Mouse (Mus musculus) embryonic stem cell, embryonic (primary cell): ENCODE results near the gene Ric1.
"Not testable (repeated sequence)": the region's sequence is repeated elsewhere in the genome, so short reads cannot be mapped to it uniquely, and the experiment has no call there.

Source experiments
- CTCF ChIA-PET, 4 experiments: fragments of 300-600 bp in 2 of 4; fragments of 350-600 bp in 2 of 4; sonication (Branson Sonifier 250); formaldehyde crosslinking; loops; one replicate each; lab custom pipeline; 2022; ENCODE audit warnings: inconsistent platforms in 2 of 4; lab: Charles Lee
- POLR2A ChIA-PET, 4 experiments: fragments of 300-600 bp in 2 of 4; fragments of 350-600 bp in 2 of 4; sonication (Branson Sonifier 250); formaldehyde crosslinking; loops; one replicate each; lab custom pipeline; 2022; ENCODE audit warnings: antibody characterized with exemption in 4 of 4, inconsistent platforms in 1 of 4; lab: Charles Lee

Ric1 gene

GRCm38 (mm10) chr19:29518409-29518808 lies 3.7 kb upstream of the Ric1 start:
- CTCF ChIA-PET = no interaction called here
- POLR2A ChIA-PET = interaction anchor here in 2 of 4 experiments (0.5 to 4.0 kb wide), 4 partner anchors 18 to 224 kb away, joined by 3 to 11 read pairs (median 3); no protein-coding TSS in a partner anchor

GRCm38 (mm10) chr19:29518922-29519321 lies 3.2 kb upstream of the Ric1 start:
- POLR2A ChIA-PET = no interaction called here

GRCm38 (mm10) chr19:29520996-29521560 lies 1.0 kb upstream of the Ric1 start:
- ChIA-PET POLR2A (interaction anchor here in 3 of 4 experiments (0.5 to 1.9 kb wide), 24 partner anchors 8 to 682 kb away, joined by 3 to 9 read pairs (median 4); partner anchors contain the start of genes 9930021J03Rik (in 2 of the 3), Cd274 (in 1 of the 3), Ermp1 (in 1 of the 3) and Plgrkt (in 1 of the 3)), CTCF (interaction anchor here in 3 of 4 experiments (0.5 to 1.3 kb wide), 4 partner anchors 20 to 166 kb away, joined by 4 to 10 read pairs (median 8); no protein-coding TSS in a partner anchor)

More at GRCm38 (mm10) chr19:29518922-29519321, 3.2 kb upstream of the Ric1 start:
- CTCF ChIA-PET = no interaction called here

DNA sequence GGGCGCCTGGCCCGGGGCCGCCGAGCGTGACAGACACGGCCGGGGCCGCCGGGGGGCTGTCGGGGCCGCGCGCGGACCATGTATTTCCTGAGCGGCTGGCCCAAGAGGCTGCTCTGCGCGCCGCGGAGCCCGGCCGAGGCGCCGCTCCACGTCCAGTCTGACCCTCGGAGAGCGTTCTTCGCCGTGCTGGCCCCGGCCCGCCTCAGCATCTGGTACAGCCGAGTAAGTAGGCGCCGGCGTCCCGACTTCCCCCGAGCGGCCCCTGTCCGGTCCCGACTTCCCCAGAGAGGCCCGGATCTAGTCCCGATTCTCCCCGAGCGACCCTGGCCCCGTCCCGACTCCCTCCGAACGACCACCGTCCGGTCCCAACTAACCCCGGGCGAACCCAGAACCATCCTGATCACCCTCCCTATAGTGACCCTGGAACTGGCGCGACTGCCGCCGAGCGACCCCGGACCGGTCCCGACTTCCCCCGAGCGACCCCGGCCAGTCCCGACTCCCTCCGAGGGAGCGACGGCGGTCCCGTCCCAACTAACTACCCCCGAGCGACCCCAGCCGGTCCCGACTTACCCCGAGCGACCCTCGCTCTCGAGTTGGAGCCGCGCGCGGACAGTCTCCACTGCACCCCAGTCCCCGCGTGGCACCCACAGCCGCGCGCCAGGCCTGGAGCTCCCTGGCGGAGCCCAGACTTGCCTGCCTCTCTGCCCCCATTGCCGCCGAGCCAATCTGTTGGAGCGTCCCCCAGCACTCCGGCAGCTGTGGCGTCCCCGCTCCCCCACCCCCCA lies 555 bp downstream of the Ric1 start:
- POLR2A ChIA-PET = interaction anchor here in 3 of 4 experiments (0.6 to 1.9 kb wide), 22 partner anchors 9 to 684 kb away, joined by 3 to 10 read pairs (median 4); partner anchors contain the start of genes 9930021J03Rik (in 2 of the 3), Cd274 (in 1 of the 3), Cdc37l1 (in 1 of the 3) and Ermp1 (in 1 of the 3)
- CTCF ChIA-PET = interaction anchor here (0.5 to 1.3 kb wide), 9 partner anchors 13 to 282 kb away, joined by 3 to 9 read pairs (median 4); no protein-coding TSS in a partner anchor

DNA sequence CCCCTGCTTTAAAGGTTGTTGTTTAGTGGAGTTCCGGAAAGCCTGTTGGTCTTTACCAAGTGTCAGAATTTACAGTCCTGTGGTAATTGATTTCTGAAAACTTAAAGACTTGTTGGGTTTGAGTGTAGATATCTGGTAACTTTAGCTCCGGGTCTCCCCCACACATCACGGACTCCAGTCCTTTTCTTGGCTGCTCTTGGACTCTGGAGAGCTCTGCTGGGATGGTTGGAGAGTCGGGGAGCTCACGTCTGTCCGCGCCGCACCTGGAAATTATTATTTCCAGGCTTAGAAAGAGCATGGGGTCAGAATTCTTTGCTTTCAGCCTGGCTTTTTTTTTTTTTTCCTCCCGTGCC lies 1.1 kb downstream of the Ric1 start:
- POLR2A ChIA-PET = interaction anchor here in 3 of 4 experiments (0.7 to 1.4 kb wide), 10 partner anchors 11 to 411 kb away, joined by 3 to 10 read pairs (median 4); partner anchors contain the start of genes 9930021J03Rik (in 1 of the 3) and Ermp1 (in 1 of the 3)
- CTCF ChIA-PET = interaction anchor here (0.5 to 1.2 kb wide), 7 partner anchors 21 to 282 kb away, joined by 3 to 6 read pairs (median 4); no protein-coding TSS in a partner anchor

DNA sequence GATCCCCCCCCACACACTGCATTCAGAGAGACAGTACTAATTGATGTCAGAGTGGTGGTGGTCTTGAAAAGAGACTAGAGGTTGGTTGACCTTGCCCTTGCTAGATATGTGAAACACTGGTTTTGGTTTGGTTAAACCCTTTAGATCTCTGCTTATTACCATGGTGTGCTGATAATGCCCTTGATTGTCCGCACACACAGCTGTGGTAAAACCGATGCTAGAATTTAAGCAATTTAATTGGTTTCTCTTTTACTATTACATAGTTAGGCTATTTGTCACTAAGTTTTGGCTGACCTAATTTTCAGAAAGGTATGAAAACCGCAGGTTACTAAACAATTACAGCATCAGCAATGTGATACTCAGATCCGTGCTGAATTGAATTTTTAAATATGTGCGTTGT lies 1.6 kb downstream of the Ric1 start:
- POLR2A ChIA-PET = interaction anchor here in 3 of 4 experiments (0.5 to 1.4 kb wide), 10 partner anchors 11 to 402 kb away, joined by 3 to 10 read pairs (median 4); partner anchors contain the start of genes 9930021J03Rik (in 1 of the 3) and Ermp1 (in 1 of the 3)

DNA sequence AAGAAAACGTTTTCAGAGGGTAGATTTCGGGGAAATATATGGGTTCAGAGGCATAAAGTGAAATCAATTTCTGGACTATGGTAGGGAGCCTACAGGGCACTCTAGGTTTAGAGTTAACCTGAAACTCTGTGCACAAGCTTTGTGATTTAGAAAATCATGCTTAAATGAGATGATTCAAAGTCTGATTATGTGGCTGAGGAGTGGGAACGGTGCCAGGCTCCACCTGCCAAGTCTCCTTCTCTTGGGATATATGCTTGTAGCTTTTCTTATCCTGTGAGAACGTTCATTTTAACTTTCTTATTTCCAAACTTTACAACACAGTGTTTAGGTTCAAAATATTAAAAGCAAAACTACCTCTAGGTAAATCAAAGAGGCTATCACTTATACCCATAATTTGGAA lies 2.5 kb downstream of the Ric1 start:
- POLR2A ChIA-PET = no interaction called here
- CTCF ChIA-PET = interaction anchor here in 1 of 4 experiments (0.9 kb wide), 1 partner anchor 23 kb away, joined by 3 read pairs; no protein-coding TSS in a partner anchor

More for the DNA sequence above, 1.6 kb downstream of the Ric1 start:
- CTCF ChIA-PET = interaction anchor here in 3 of 4 experiments (0.6 to 1.2 kb wide), 4 partner anchors 20 to 23 kb away, joined by 3 to 6 read pairs (median 3); no protein-coding TSS in a partner anchor

DNA sequence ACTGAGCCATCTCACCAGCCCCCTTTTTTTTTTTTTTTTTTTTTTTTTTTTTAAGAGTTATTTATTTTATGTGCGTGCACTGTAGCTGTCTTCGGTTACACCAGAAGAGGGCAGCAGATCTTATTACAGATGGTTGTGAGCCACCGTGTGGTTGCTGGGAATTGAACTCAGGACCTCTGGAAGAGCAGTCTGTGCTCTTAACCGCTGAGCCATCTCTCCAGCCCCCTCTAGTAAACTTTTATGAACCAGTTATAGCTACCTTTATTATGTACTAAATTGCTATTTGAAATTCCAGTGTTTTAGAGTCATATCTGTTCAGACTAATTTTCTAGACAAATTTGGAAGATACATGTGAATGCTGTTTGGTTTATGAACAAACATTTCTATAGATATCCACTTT lies 3.5 kb downstream of the Ric1 start:
- CTCF ChIA-PET = interaction anchor here (0.6 to 2.3 kb wide), 7 partner anchors 24 to 652 kb away, joined by 3 to 25 read pairs (median 3); no protein-coding TSS in a partner anchor
- POLR2A ChIA-PET = interaction anchor here in 3 of 4 experiments (0.6 to 1.2 kb wide), 4 partner anchors 24 to 190 kb away, joined by 3 to 4 read pairs (median 3); no protein-coding TSS in a partner anchor

DNA sequence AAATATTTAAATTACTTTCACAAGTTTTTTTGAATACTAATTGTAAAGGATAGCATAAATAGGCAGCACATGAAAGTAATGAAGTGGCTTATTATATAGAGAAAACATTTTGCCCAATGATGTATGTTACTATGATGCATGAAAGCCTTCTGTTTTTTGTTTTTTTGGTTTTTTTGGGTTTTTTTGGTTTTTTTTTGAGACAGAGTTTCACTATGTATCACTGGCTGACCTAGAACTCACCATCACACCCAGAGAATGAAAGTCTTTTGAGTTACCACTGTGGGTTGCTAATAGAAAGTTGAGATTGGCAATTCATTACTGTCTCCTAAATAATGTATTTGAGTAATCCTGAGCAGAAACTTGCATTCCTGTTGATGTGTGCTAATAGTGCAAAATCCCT lies 4.8 kb downstream of the Ric1 start:
- ChIA-PET POLR2A (interaction anchor here in 1 of 4 experiments (1.2 kb wide), 1 partner anchor 25 kb away, joined by 3 read pairs; no protein-coding TSS in a partner anchor), CTCF (interaction anchor here in 1 of 4 experiments (2.3 kb wide), 1 partner anchor 25 kb away, joined by 11 read pairs; no protein-coding TSS in a partner anchor)

DNA sequence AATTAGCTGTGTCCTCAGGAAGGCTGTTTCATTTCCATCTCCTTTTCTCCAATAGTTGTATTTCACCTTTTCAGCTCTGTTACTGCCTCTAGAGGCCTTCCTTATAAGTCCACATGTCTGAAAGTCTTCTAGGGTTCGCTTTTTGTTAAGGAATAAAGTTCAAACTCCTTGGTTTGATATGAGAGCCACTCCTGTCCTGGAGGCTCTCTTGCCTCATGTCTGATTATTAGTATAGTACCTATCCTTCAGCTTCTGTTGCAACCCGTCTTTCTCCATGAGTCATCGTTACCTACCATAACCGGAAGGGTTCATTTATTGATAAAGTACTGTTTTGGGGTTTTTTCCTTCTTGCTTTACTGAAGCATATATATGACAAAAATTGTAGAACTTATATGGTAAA lies 5.2 kb downstream of the Ric1 start:
- ChIA-PET POLR2A (no interaction called here), CTCF (interaction anchor here in 1 of 4 experiments (2.3 kb wide), 1 partner anchor 26 kb away, joined by 11 read pairs; no protein-coding TSS in a partner anchor)

DNA sequence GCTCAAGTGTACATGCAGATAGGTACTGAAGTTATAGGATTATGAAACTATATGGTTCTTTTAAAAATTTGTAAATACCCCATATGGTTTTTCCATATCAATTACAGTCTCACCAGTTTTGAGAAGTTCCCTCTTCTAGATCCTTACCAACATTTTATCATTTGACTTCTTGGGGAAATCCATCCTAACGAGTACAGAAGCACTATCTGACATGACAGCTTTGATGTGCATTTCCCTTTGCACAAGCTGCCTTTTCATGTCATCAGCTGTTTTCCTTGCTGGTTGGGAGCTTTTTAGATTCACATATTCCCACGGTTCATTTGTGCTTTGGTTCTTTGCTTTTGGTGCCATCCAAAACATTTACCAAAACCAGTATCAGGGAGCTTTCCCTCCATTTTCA lies 6.5 kb downstream of the Ric1 start:
- POLR2A ChIA-PET = interaction anchor here in 1 of 4 experiments (0.5 kb wide), 1 partner anchor 1160 kb away, joined by 3 read pairs; no protein-coding TSS in a partner anchor
- CTCF ChIA-PET = interaction anchor here in 1 of 4 experiments (1.1 kb wide), 1 partner anchor 27 kb away, joined by 3 read pairs; no protein-coding TSS in a partner anchor

- ChIA-PET POLR2A (interaction anchor here in 2 of 4 experiments (0.5 to 1.6 kb wide), 7 partner anchors 9 to 421 kb away, joined by 3 to 7 read pairs (median 4); partner anchors contain the start of gene Ric1 (in 1 of the 2)), CTCF (interaction anchor here in 2 of 4 experiments (0.5 to 1.1 kb wide), 2 partner anchors 26 to 33 kb away, joined by 3 to 6 read pairs; no protein-coding TSS in a partner anchor)
These were observed 11.9 kb downstream of the Ric1 start for GRCm38 (mm10) chr19:29534030-29534429.

- ChIA-PET POLR2A (interaction anchor here in 2 of 4 experiments (1.2 kb wide), 2 partner anchors 8 to 9 kb away, joined by 3 to 4 read pairs; no protein-coding TSS in a partner anchor), CTCF (interaction anchor here (0.6 to 0.9 kb wide), 5 partner anchors 9 to 212 kb away, joined by 3 to 7 read pairs (median 3); no protein-coding TSS in a partner anchor)
These were observed 20.3 kb downstream of the Ric1 start for GRCm38 (mm10) chr19:29542256-29542970.

DNA sequence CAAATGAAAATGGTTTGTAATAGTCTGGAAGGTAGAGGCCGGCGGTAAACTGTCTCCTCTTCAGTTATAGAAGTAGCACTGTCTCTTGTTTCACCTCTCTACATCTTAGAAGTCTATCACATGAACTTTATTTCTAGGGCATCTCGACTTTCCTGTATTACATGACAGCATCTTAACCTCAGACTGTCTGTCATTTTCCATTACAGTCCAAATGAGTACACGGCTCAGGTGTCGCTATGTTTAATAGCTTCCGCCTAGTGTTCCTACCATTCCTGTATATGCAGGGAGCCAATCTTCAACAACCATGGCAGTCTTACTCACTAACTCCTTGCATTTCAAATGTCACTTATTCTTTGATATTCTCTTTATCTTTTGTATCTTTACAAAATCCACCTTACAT lies 21.9 kb downstream of the Ric1 start:
- ChIA-PET POLR2A (no interaction called here), CTCF (interaction anchor here in 1 of 4 experiments (0.6 kb wide), 1 partner anchor 21 kb away, joined by 3 read pairs; no protein-coding TSS in a partner anchor)

DNA sequence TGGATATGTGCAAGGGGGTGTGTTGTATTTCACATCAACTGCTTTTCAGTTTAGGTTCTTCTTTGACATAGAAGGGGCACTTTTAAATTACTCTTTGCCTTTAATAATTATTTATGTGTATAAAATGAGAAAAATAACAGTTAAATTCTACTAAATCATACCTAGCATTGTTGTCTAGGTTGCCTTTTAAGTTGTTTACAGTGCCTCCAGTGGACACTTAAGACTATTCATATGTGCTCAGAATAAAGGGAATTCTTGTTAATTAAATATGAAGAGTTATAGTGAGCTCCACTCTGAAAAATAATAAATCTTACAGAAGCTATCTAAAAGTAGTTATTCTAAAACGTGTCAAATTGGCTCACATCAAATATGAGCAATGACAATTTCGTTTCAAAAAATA lies 28.5 kb downstream of the Ric1 start:
- ChIA-PET POLR2A (no interaction called here), CTCF (interaction anchor here in 1 of 4 experiments (1.1 kb wide), 1 partner anchor 13 kb away, joined by 3 read pairs; no protein-coding TSS in a partner anchor)

- CTCF ChIA-PET = interaction anchor here in 1 of 4 experiments (0.6 to 1.1 kb wide), 2 partner anchors 9 to 12 kb away, joined by 3 to 4 read pairs; no protein-coding TSS in a partner anchor
- POLR2A ChIA-PET = no interaction called here
These were observed 29.0 kb downstream of the Ric1 start for GRCm38 (mm10) chr19:29551128-29551527.

GRCm38 (mm10) chr19:29551980-29552379 lies 29.9 kb downstream of the Ric1 start:
- POLR2A ChIA-PET = interaction anchor here in 2 of 4 experiments (0.5 to 0.7 kb wide), 2 partner anchors 31 to 355 kb away, joined by 3 to 4 read pairs; no protein-coding TSS in a partner anchor
- CTCF ChIA-PET = not testable (repeated sequence)
